Mouse (Mus musculus) testis, adult 2 months (tissue): ENCODE measurements around the gene Il18.

Experiments used
- CTCF ChIP-seq: fragments of 200-500 bp; IDR thresholded peaks from 2 replicates; pipeline ENCODE4 v1.5.1; 2012; ENCODE audit warnings: low read depth, mild to moderate bottlenecking, inconsistent platforms, low read length, moderate library complexity; ENCODE audit not compliant: control insufficient read depth, insufficient read depth, insufficient replicate concordance
- POLR2A ChIP-seq: fragments of 200-500 bp; IDR thresholded peaks from 2 replicates; pipeline ENCODE4 v1.6.1; 2012; ENCODE audit warnings: low read depth, mild to moderate bottlenecking, inconsistent platforms, low read length, moderate library complexity; ENCODE audit not compliant: control insufficient read depth

DNA sequence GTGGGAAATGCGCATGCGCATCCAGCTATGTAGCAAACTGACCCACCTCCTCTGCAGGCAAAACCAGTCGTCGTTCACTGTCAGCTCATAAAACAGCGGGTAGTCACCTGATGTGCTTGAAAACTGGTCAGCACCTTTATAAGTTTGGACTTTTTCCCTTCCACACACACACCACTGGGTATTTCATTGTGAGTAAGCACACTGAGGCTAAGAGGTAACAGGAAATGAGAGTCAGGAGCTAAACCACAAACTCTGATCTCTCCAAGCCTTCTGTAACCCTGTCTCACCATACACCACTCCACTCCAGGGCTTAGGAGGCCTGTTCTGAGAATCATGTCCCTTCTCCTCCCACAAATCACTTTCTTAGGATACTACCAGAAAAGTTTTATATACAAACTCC, 29.0 kb upstream of the Il18 start:
- no peak for TF ChIP-seq CTCF
- no peak for TF ChIP-seq POLR2A
